Mouse (Mus musculus) T-helper 17 cell (primary cell): Measurements from ENCODE around the gene Mrps15.

ENCODE experiments used
- in situ Hi-C, 2 experiments: fragments of 300-600 bp; cut with MboI, MseI; formaldehyde crosslinking; loops; 1 replicate in 1 of 2; 2 replicates in 1 of 2; pipeline ENCODE4 v1.15.1; 2025; ENCODE audit warnings: high pct_unique_total_duplicates in 2 of 2

The Mrps15 gene

DNA sequence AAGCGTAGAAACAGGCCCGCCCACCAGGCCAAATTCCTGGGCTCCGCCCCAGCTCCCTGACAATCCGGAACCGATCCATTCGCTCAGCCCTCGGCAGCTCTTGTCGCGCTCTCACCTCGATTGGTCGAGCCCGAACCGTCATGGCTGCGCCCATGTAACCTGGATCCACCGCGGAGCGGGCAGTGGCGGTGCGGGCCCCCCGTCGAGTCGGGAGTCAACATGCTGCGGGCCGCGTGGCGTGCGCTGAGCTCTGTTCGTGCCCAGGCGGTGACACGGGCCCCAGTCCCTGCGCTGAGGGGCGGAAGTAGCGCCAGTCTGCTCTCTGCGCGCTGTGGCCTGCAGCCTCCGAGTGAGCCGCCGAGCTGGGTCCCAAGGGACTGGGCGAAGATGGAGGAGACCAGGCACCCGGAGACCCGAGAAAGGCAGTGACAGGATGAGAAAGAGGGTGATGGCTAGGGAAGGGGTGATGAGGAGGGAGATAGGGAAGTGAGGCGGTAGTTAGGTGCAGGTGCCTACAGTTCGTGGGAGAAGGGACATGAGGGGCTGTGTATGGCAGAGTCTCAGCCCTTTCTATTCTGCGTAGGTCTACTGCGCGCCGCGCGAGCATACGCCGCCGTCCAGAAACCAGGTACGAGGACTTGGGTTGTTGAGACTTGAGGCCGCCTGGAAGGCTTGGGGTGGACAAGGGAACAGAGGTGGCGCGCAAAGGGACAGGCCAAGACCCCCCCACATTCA lies at the start of gene Mrps15:
Gene Mrps15 (plus strand): TSS at position 75 of the 735 bp plus-strand sequence.
- in situ Hi-C loops: no loop called here

DNA sequence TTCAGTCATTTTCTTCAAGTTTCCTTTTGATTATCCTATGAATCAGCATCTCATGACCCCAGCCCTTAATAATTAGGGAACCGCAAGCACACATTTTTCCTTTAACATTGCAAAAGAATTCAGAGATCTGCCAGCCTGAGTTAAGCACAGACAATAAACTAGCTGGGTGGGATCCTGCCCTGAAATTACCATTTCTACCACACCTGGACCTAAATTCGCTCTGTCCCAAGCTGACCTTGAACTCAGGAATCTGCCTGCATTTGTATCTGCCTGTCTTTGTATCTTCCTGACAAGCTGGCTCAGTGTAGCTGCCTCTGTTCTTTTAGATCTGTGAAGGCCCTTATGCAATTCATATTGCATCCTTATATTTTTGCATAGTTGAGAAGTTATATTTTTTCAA lies 48.9 kb upstream of the Mrps15 start:
- in situ Hi-C loops: no loop called here

- in situ Hi-C loops: no loop called here
Observed at GRCm38 (mm10) chr4:126001311-126002199, 45.2 kb upstream of the Mrps15 start.

- in situ Hi-C loops: no loop called here
Observed at GRCm38 (mm10) chr4:126017676-126018332, 28.9 kb upstream of the Mrps15 start.

GRCm38 (mm10) chr4:126018966-126019538 lies 27.7 kb upstream of the Mrps15 start:
- in situ Hi-C loops: no loop called here

GRCm38 (mm10) chr4:126024303-126024900 lies 22.3 kb upstream of the Mrps15 start, which contains the start of gene Csf3r:
Csf3r (plus strand) TSS chr4:126024550.
- in situ Hi-C loops: no loop called here

- in situ Hi-C loops: no loop called here
Observed at GRCm38 (mm10) chr4:126025801-126026200, 20.9 kb upstream of the Mrps15 start.

GRCm38 (mm10) chr4:126027980-126028379 lies 18.7 kb upstream of the Mrps15 start:
- in situ Hi-C loops: no loop called here

- in situ Hi-C loops: no loop called here
Observed at GRCm38 (mm10) chr4:126029042-126029441, 17.7 kb upstream of the Mrps15 start.

DNA sequence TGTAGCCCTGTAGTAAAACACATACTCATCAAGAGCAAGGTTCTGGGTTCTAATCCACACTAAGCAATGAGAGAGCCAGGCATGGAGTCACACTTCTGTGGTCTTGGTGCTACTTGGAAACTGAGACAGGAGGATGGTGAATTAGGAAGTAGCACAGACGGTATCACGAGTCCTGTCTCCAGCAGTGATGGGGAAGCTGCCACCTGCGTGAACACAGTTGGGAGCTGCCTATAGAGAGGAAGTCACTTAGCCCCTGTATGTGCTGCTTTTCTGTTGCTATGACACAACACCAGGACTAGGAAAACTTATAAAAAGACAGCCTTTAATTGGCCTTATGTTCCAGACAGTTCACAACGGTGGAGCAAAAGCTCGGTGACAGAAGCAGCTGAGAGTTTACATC lies 16.0 kb upstream of the Mrps15 start:
- in situ Hi-C loops: no loop called here

GRCm38 (mm10) chr4:126035413-126035812 lies 11.3 kb upstream of the Mrps15 start:
- in situ Hi-C loops: no loop called here

GRCm38 (mm10) chr4:126051617-126052016 lies 4.9 kb downstream of the Mrps15 start:
- in situ Hi-C loops: no loop called here

GRCm38 (mm10) chr4:126057207-126058133 lies 10.7 kb downstream of the Mrps15 start:
- in situ Hi-C loops: no loop called here

- in situ Hi-C loops: no loop called here
Observed at GRCm38 (mm10) chr4:126058134-126058996, 11.6 kb downstream of the Mrps15 start, which contains the start of gene Oscp1. Oscp1 (plus strand) TSS chr4:126058565.

DNA sequence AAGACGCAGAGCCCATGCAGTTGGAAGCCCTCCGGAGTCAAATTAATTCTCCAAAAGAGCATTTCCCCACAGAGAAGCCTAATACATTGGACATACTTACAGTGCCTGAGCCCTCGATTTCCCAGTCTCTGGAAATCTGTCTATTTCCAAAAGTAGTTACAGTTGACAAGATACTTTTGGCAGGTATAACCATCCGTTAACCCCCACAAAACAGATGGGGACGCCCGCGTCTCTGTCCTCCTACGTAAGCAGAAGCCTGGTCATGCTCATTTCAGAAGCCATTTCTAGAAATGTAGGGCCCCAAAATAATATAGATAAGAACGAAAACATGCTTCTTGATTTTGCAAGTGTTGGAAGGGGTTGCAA lies 12.3 kb downstream of the Mrps15 start:
- in situ Hi-C loops: no loop called here

GRCm38 (mm10) chr4:126062856-126063255 lies 16.1 kb downstream of the Mrps15 start:
- in situ Hi-C loops: no loop called here

DNA sequence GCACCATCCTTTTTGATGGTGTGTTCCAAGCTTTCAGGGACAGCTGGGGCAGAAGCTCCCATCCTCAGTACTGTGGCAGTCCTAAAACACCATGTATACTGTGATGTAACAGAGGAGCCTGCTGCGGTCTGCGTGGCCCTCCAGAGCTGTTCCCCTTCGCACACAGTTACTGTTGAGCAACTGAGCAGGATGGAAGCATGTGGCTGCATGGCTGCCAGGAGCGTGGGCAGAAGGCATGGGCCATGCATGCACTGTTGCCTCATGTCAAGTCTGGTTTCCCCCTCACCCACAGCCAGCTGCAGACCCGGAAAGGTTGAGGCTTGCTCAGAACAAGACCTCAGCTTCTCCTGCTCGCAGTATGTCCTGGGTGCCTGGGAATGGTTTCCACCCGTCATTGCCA lies 18.5 kb downstream of the Mrps15 start:
- in situ Hi-C loops: no loop called here

- in situ Hi-C loops: no loop called here
Observed at GRCm38 (mm10) chr4:126067401-126068077, 20.8 kb downstream of the Mrps15 start.

DNA sequence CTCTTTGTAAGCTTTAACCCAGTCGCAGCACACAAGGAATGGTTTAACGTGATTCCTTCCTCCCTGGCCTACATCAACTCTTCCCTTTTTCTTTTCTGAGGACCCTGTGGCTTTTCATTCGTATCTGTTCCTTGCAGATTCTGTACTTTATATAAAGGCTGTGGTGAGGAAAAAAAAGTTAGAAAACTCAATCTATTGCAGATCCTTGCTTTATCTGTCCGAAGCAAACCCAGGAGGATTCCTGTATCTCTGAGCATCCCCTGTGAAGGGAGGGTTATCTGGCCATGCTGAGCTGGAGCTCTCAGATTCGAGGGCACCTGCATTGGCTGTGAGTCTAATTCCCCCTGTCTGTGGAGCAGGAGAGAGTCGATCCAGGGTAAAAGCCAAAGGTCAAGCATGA lies 22.1 kb downstream of the Mrps15 start:
- in situ Hi-C loops: no loop called here
